Mouse (Mus musculus): ENCODE measurements around the gene 2410004P03Rik.

The 2410004P03Rik gene

DNA sequence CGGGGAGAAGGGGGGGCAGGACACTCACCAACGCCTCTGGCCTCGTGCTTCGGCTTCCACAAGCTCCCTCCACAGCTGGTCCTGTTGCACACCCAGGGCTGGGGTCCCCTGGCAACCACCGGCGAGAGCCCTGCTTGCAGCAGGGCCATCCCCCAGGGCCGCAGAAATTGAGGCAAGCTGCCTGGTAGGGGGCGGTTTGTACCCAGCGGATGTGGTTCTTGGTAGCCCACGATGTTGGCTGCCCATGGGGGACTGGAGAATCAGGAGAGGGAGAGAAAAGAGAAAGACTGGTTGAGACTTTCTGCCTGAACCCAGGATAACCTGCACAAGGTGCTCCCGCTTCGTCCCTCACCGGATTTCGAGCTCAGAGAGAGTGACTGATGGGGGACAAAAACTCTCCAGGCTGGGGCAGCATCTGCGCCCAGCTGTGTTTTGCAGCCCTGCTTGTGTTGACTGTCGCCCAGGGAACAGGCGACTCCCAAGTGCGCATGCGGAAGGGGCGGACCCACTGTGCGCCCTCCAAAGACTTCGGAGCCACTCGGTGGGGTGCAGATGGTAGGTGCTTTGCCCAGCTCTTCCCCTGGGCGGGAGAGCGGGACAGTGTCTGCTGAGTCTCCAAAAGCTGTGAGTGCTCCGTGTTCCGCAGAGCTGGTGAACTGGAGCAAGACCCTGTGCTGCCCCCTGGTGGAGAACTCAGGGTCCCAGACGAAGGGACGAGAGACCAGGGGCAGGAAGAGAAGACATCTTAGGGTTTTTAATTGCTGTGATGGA lies at the start of gene 2410004P03Rik:
Gene 2410004P03Rik, minus strand, starts transcription at position 628 of the 771 bp plus-strand sequence.
- peak; percentile 66 to 83 for DNase-seq (ENCODE audit: low spot score in 2 of 2)

DNA sequence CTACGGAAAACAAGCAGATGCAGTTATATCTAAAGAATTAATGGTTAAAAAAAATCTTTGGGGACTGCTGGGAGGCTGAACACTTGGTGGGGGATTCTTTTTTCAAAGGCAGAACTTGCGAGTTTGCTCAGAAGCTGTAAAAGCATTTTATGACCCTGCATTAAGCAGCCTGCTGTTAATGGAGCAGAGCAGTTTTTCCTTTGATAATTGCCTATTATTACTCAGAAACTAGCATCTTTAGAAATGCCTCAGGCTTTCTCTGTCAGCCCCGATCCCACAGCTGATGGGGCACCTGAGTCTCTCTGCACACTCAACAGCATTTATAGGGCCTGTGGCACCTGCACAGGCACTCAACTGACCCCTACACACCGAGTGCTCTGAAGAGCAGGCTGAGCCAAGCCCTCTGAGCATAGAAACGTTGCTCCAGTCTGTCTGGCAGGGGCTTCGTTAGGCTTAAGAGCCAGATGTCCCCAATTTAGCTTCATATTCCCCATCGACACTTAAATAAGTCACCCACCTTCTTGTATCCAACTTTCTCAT lies 49.7 kb upstream of the 2410004P03Rik start:
- no peak for DNase-seq (ENCODE audit: low spot score in 2 of 2)

- DNase-seq (ENCODE audit: low spot score in 2 of 2): no peak
Measured at GRCm38 (mm10) chr12:17058490-17058889, 47.0 kb upstream of the 2410004P03Rik start.

- DNase-seq (ENCODE audit: low spot score in 2 of 2): no peak
Measured at GRCm38 (mm10) chr12:17057110-17057509, 45.6 kb upstream of the 2410004P03Rik start.

GRCm38 (mm10) chr12:17055766-17056165 lies 44.2 kb upstream of the 2410004P03Rik start:
- DNase-seq (ENCODE audit: low spot score in 2 of 2): no peak

GRCm38 (mm10) chr12:17054691-17055090 lies 43.2 kb upstream of the 2410004P03Rik start:
- no peak for DNase-seq (ENCODE audit: low spot score in 2 of 2)

GRCm38 (mm10) chr12:17052673-17053072 lies 41.1 kb upstream of the 2410004P03Rik start:
- no peak for DNase-seq (ENCODE audit: low spot score in 2 of 2)

DNA sequence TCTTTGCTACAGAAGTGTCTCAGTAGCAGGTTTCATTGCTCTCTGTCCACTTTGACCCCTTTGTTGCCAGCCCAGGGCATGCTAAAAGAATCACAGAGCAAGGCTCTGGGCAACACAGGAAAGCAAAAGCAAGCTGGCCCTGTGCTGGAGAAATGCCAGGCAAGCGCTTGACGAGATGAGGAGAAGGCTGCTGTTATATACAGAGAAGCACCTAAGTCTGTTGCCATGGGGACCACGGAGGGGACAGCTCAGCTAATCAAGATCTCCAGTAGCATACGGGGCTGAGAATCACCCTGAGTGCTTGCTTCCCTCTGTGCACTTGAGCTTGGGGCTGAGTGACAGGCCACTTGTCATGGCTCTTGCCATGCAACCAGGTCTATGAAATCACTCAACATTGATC lies 39.5 kb upstream of the 2410004P03Rik start:
- peak; percentile 79 to 85 for DNase-seq (ENCODE audit: low spot score in 2 of 2)

GRCm38 (mm10) chr12:17049796-17050195 lies 38.3 kb upstream of the 2410004P03Rik start:
- DNase-seq (ENCODE audit: low spot score in 2 of 2): no peak

- DNase-seq (ENCODE audit: low spot score in 2 of 2): no peak
Measured at GRCm38 (mm10) chr12:17048979-17049612, 37.6 kb upstream of the 2410004P03Rik start.

GRCm38 (mm10) chr12:17043311-17043710 lies 31.8 kb upstream of the 2410004P03Rik start:
- DNase-seq (ENCODE audit: low spot score in 2 of 2): no peak

DNA sequence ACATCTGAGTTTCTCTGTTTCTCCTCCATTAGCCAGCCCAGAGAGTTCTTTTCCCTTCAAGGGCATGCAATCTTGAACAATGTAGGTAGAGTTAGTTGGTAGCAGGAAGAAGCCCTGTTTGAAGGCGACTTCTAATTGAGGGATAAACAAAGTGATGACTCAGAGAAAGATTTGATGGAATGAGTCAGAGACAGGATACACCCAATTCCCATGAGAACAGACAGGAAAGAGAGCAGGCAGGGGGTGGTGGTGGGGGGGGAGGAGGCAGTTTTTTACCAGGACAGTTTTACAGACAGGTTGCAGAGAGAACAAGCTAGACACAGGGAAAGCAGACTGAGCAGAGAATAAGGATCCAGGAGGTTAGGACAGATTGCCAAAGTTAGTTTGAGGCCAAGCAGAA lies 29.0 kb upstream of the 2410004P03Rik start:
- no peak for DNase-seq (ENCODE audit: low spot score in 2 of 2)

- DNase-seq (ENCODE audit: low spot score in 2 of 2): no peak
Measured at GRCm38 (mm10) chr12:17039415-17039814, 27.9 kb upstream of the 2410004P03Rik start.

- DNase-seq (ENCODE audit: low spot score in 2 of 2): no peak
Measured at GRCm38 (mm10) chr12:17038246-17038645, 26.7 kb upstream of the 2410004P03Rik start.

DNA sequence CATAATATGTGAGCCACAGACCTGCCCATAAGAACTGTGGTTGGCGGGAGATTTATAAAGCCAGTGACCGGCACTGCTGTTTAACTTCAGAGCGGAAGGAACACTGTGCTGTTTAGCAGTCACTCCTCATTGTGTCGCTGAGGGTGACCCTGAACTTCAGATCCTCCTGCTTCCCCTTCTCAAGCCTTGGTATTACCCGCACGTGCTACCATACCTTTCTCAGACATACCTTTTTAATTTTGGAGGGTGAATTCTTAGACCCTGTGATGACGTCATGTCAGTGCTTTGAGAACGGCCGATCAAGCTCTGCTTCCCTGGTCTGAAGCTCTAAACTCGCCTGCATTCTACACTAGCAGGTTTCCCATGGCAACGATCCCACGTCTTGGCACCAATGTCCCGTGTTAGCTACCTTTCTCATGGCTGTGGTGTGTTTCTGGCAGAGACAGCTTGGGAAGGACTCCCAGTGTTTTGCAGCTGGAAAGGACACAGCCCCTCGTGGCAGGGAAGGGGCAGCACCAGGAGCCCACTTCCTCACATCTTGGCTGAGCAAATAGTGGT lies 25.6 kb upstream of the 2410004P03Rik start:
- peak; percentile 67 to 69 for DNase-seq (ENCODE audit: low spot score in 2 of 2)

DNA sequence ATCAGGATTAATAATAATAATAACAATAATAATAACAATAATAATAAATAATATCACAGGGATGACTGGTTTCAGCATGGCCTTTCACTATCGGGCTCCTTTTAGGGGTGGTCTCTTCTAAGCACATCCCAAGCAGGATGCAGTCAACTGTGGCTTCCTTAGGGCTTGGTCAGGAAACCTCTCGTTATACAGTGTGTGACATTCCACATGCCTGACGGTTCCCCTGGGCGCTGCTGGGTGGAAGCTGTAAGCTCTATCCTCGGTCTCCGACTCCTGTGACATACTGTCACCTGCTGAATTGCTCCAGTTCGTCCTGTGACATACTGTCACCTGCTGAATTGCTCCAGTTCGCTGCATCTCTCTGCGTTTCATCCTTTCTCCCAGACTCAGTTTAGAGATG lies 25.0 kb upstream of the 2410004P03Rik start:
- no peak for DNase-seq (ENCODE audit: low spot score in 2 of 2)

DNA sequence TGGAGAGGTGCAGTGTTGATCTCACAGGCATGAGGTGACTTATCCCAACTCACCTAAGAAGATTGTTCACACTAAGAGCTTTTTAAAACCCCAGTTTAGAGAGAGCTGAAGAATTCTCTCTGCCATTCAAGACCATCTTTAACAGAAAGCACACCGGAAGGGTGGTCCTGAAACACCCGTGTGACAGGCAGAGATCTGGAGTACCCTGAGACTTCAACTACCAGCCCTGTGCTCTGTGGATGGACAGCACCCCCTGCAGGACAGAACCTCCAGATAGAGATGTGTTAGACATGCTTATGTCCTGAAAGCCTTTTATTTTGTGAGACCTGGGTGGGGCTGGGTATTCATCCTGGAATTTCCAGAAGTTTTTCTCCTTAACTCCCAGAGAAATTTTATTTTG lies 23.6 kb upstream of the 2410004P03Rik start:
- peak in 1 of 2 experiments; percentile 52 for DNase-seq (ENCODE audit: low spot score in 2 of 2)

GRCm38 (mm10) chr12:17034671-17035070 lies 23.1 kb upstream of the 2410004P03Rik start:
- no peak for DNase-seq (ENCODE audit: low spot score in 2 of 2)

- DNase-seq (ENCODE audit: low spot score in 2 of 2): peak; percentile 55 to 63
Measured at GRCm38 (mm10) chr12:17033464-17033841, 21.9 kb upstream of the 2410004P03Rik start.

DNA sequence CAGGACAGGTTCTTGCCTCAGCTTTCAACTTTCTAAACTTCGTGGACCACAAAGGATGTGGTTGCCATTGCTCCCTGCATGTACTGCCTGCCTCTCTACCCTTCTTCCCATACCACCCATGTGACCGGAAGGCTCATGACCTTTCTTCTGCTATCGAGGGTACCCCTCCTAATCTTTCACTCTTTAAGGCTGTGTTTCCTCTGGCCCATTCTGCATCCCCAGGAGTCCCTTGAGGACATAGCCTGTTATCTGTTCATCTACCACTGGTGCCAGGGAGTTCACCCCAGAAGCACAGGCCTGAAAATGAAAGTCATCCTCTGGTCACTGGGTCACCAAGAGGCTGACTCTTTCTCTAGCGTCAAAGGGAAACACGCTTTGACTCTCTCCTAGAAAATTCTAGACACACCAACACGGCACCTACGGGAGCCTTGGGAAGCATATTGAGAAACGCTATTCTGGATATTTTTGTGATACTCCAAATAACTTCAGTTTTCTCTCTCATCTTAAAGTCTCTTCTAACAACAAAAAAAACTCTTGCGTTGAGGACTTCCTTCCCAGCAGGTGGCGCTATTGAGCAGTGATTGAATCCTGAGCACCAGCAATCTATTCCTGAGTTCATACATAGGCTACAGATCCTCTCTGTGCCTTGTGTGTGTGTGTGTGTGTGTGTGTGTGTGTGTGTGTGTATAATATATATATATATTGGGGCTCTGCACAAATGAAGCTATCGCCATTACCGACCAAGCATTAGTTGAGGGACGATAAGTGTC lies 21.4 kb upstream of the 2410004P03Rik start:
- DNase-seq (ENCODE audit: low spot score in 2 of 2): peak; percentile 92 to 94

DNA sequence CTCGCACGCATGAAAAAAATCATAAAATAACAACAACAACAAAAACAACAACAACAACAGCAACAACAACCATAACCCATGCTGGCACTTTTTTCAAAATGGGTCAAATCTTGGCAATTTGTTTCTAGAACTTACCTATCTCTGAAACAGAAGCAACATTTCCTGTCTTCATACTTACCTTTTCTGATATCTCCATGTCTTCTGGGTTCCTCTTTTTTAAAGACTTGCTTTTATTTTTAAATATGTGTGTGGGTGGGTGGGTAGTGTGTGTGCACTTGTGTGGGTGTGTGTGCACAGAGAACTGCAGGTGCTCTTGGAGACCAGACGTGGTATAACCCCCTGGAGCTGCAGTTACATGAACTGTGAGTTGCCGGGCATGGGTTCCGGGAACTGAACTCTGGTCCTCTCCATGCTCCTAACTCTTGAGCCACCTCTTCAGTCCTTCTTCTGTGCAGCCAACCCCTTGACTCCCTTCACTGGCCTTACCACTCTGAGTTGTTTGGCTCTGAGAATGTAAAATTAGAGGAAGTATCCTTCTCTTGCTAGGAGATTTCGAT lies 13.1 kb upstream of the 2410004P03Rik start:
- DNase-seq (ENCODE audit: low spot score in 2 of 2): no peak

DNA sequence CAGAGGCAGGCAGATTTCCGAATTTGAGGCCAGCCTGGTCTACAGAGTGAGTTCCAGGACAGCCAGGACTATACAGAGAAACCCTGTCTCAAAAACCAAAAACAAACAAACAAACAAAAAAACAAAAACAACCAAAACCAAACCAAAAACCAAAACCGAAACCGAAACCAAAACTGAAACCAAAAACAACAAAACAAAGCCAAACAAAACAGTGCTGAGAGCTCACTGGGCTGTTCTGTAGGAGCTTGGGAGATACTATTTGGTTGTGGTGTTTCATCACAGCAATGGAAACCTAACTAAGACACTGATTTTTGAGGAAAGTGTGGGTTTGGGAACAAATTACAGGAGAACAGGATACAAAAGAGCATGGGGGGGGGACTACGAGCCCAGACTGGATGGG lies 10.6 kb upstream of the 2410004P03Rik start:
- DNase-seq (ENCODE audit: low spot score in 2 of 2): no peak
